Mouse (Mus musculus): Measurements from ENCODE around the gene Dok1. TPM values are rescaled to one million over a fixed set of nuclear protein-coding genes. Genes with fewer than 3 reads are reported as not detected.

Dok1 gene
- polyA plus RNA-seq, 1 experiment: 22.6 TPM

- DNase-seq (ENCODE audit: low read depth in 1 of 2, low spot score in 2 of 2): no peak
- no peak overlapping the region for H3K4me3 ChIP-seq (ENCODE audit: extremely low read depth, insufficient read depth, insufficient read length)
- no peaks in the 10 kb centered on the region for H3K27me3 ChIP-seq (ENCODE audit: control insufficient read depth, insufficient read depth, low read length)
- H3K27ac ChIP-seq (ENCODE audit: insufficient read depth, low read length): no peak overlapping the region
- no peaks in the 10 kb centered on the region for H3K4me1 ChIP-seq (ENCODE audit: control insufficient read depth, insufficient read depth, insufficient read length)
- 76% methylated on average over 9 of the region's 9 CpGs for WGBS
- no peaks in the 10 kb centered on the region for H3K36me3 ChIP-seq (ENCODE audit: control insufficient read depth, insufficient read depth, low read length)
- no peak for TF ChIP-seq CTCF (IDR thresholded peaks at IDR 0.05; ENCODE audit: extremely low read depth, insufficient read depth, insufficient read length, insufficient replicate concordance)
- no peak for TF ChIP-seq POLR2A (IDR thresholded peaks at IDR 0.05; ENCODE audit: low read depth, low read length)
These were observed 45.8 kb downstream of the Dok1 start for GRCm38 (mm10) chr6:82987411-82987971.

Other genes with a start within 250 kb of the Dok1 start
- 3.2 TPM in 2 replicates for gene Sema4f, start 93.7 kb downstream of the Dok1 start, polyA plus RNA-seq (2012; rRNA removed)
- 2.6 and 2.8 TPM in 2 replicates for gene M1ap, start 86.6 kb downstream of the Dok1 start, polyA plus RNA-seq (2012; rRNA removed)
- gene Loxl3, start 702 bp upstream of the Dok1 start, polyA plus RNA-seq (2012; rRNA removed): 3.1 and 3.5 TPM in 2 replicates
- gene Aup1, start 21.1 kb upstream of the Dok1 start, polyA plus RNA-seq (2012; rRNA removed): 582 and 730 TPM in 2 replicates
- 59.1 and 69.0 TPM in 2 replicates for gene Htra2, start 21.8 kb upstream of the Dok1 start, polyA plus RNA-seq (2012; rRNA removed)
- gene Dqx1, start 24.4 kb upstream of the Dok1 start, polyA plus RNA-seq (2012; rRNA removed): 2.7 and 2.8 TPM in 2 replicates
- gene Tlx2, start 36.8 kb upstream of the Dok1 start, polyA plus RNA-seq (2012; rRNA removed): 0.11 and 0.16 TPM in 2 replicates
- gene Pcgf1, start 44.4 kb upstream of the Dok1 start, polyA plus RNA-seq (2012; rRNA removed): 10.0 and 10.7 TPM in 2 replicates
- gene Lbx2, start 52.9 kb upstream of the Dok1 start, polyA plus RNA-seq (2012; rRNA removed): 2.8 and 3.9 TPM in 2 replicates
- gene Ccdc142, start 68.1 kb upstream of the Dok1 start, polyA plus RNA-seq (2012; rRNA removed): 12.3 and 17.0 TPM in 2 replicates
- 6.1 and 6.5 TPM in 2 replicates for gene Gm42688, start 68.1 kb upstream of the Dok1 start, polyA plus RNA-seq (2012; rRNA removed)
- gene Mrpl53, start 75.6 kb upstream of the Dok1 start, polyA plus RNA-seq (2012; rRNA removed): 35.0 and 39.7 TPM in 2 replicates
- 54.5 and 67.2 TPM in 2 replicates for gene Mogs, start 82.0 kb upstream of the Dok1 start, polyA plus RNA-seq (2012; rRNA removed)
- 83.4 and 95.3 TPM in 2 replicates for gene Wbp1, start 88.1 kb upstream of the Dok1 start, polyA plus RNA-seq (2012; rRNA removed)
- gene Ino80b, start 92.0 kb upstream of the Dok1 start, polyA plus RNA-seq (2012; rRNA removed): 27.1 and 53.4 TPM in 2 replicates
- 3.6 and 5.7 TPM in 2 replicates for gene Rtkn, start 102.0 kb upstream of the Dok1 start, polyA plus RNA-seq (2012; rRNA removed)
- gene Wdr54, start 122.9 kb upstream of the Dok1 start, polyA plus RNA-seq (2012; rRNA removed): 0.77 and 1.6 TPM in 2 replicates
- gene 1700003E16Rik, start 122.9 kb upstream of the Dok1 start, polyA plus RNA-seq (2012; rRNA removed): 0.04 and 0.05 TPM in 2 replicates
- 69.0 and 85.6 TPM in 2 replicates for gene Dctn1, start 132.4 kb upstream of the Dok1 start, polyA plus RNA-seq (2012; rRNA removed)
- 0.05 and 0.26 TPM in 2 replicates for gene Slc4a5, start 186.4 kb upstream of the Dok1 start, polyA plus RNA-seq (2012; rRNA removed)